Mouse (Mus musculus): ENCODE data around the gene Tspan1.
A peak's percentile ranks its signal among the peaks of the same experiment; 100 is the strongest.

- TF ChIP-seq KAT2A (IDR thresholded peaks at IDR 0.05; ENCODE audit: insufficient replicate concordance, low read length) (no peak), CTCF (conservative IDR thresholded peaks at IDR 0.05 in 1 of 2, IDR thresholded peaks at IDR 0.05 in 1 of 2; ENCODE audit: low read depth in 2 of 2, low read length in 2 of 2) (no peak), SIN3A (IDR thresholded peaks at IDR 0.05; ENCODE audit: low read length) (peak; percentile 74; the same call in 1 of the 2 replicates), RCOR1 (conservative IDR thresholded peaks at IDR 0.05; ENCODE audit: low read depth, low read length) (no peak; the same call in 1 of the 2 replicates), USF1 (IDR thresholded peaks at IDR 0.05; ENCODE audit: low read depth, low read length) (no peak), POLR2A (IDR thresholded peaks at IDR 0.05; ENCODE audit: low read depth, low read length) (peak; percentile 92)
These were observed 17.1 kb downstream of the Tspan1 start for GRCm38 (mm10) chr4:116150156-116150861.

Data from CH12.LX (cell line).